Mouse (Mus musculus) hindbrain, embryonic 13.5 days (tissue): ENCODE measurements at regions not wholly inside any gene's neighbourhood (a gene's known extent, or its start where the extent isn't known, plus 50 kb on each side); places are given as distances from the start of the nearest gene placed in this dataset.

Experiments
- ATAC-seq: fragments of 200-750 bp; cut with Nextera tagmentation; 2 replicates; pipeline ENCODE4 v1.8.0; 2017; ENCODE audit warnings: moderate TSS enrichment; ENCODE audit not compliant: low FRiP score
- H3K27ac ChIP-seq: fragments of 300-500 bp; sonication (generic); 2 replicates; pipeline ENCODE4 v1.5.1; 2015; ENCODE audit warnings: inconsistent platforms, mild to moderate bottlenecking, moderate library complexity
- H3K27me3 ChIP-seq: fragments of 300-500 bp; sonication (generic); 2 replicates; pipeline ENCODE4 v1.6.1; 2015; ENCODE audit warnings: mild to moderate bottlenecking, inconsistent platforms
- H3K36me3 ChIP-seq: fragments of 300-500 bp; sonication (generic); 2 replicates; pipeline ENCODE4 v1.6.1; 2015; ENCODE audit warnings: mild to moderate bottlenecking, inconsistent platforms
- H3K4me1 ChIP-seq: fragments of 300-500 bp; sonication (generic); replicated peaks from 2 replicates; pipeline ENCODE4 v1.6.1; 2015; ENCODE audit warnings: inconsistent platforms
- H3K4me2 ChIP-seq: fragments of 300-500 bp; sonication (generic); 2 replicates; pipeline ENCODE4 v1.6.1; 2015; ENCODE audit warnings: inconsistent platforms, mild to moderate bottlenecking, moderate library complexity
- H3K4me3 ChIP-seq: fragments of 300-500 bp; sonication (generic); 2 replicates; pipeline ENCODE4 v1.5.1; 2015; ENCODE audit warnings: mild to moderate bottlenecking, inconsistent platforms
- H3K9ac ChIP-seq: fragments of 300-500 bp; sonication (generic); 2 replicates; pipeline ENCODE4 v1.6.1; 2015; ENCODE audit warnings: mild to moderate bottlenecking, inconsistent platforms
- H3K9me3 ChIP-seq: fragments of 300-500 bp; sonication (generic); 2 replicates; pipeline ENCODE4 v1.6.1; 2016; ENCODE audit warnings: inconsistent platforms
- WGBS: fragments of 180-500 bp; shearing (Covaris S2); methylation state at CpG from one replicate; pipeline ENCODE4 v1.1.7; 2015; 5-methylcytosine and 5-hydroxymethylcytosine counted together

DNA sequence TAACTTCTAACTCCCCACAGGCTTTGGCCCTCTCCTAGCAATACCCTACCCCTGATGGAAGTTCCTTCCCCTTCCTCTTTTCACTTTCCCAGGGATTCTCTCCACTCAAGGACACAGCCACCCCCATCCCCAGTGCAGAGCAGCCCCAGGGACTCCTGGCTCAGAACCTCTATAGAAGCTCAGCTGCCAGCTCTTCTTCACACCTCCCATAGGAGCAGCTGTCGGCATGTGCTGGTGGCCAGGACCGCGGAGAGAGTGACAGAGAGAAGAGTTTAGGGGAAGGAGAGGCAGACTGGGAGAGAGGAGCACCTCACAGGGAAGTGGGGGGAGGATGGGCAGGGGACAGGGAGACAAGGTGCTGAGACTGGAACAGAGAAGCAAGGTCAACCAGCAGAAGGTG, 199.8 kb upstream of the Csf3r start:
- WGBS: 68% methylated on average over 3 of the region's 3 CpGs
- no peak overlapping the region for H3K27ac ChIP-seq

DNA sequence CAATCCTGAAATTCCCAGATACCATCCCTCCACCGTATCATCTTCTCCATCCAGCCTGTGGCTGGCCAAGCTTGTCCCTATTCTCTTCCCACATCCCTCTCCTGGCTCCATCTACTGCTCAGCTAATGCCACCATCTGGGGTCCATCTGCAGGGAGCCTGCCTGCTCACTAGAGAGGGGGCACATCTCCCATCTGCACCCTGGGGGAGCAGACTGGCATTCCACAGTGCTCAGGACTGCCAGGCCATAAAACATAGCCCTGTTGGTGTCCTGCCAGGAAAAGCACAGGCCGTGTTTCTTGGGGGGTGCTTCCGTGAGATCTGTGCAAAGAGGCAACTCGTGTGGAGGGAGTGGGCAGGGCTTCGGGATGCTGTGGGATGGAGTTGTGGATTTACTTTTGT, 197.9 kb upstream of the Csf3r start:
- H3K27ac ChIP-seq: no peak overlapping the region
- no peak overlapping the region for H3K9ac ChIP-seq
- H3K4me2 ChIP-seq: no peak overlapping the region
- H3K4me3 ChIP-seq: no peak overlapping the region
- no peaks in the 10 kb centered on the region for H3K9me3 ChIP-seq
- H3K27me3 ChIP-seq: peaks cover 10% of the 10 kb centered on the region; the same call in 1 of the 2 replicates
- WGBS: 67% methylated on average over 5 of the region's 5 CpGs
- peaks cover 6% of the 10 kb centered on the region; the same call in 1 of the 2 replicates for H3K4me1 ChIP-seq
- no peak for ATAC-seq
- H3K36me3 ChIP-seq: no peaks in the 10 kb centered on the region

More for the DNA sequence above, 199.8 kb upstream of the Csf3r start:
- no peak for ATAC-seq
- Histone ChIP-seq H3K4me1 (peaks cover 8% of the 10 kb centered on the region; the same call in 1 of the 2 replicates), H3K9me3 (no peaks in the 10 kb centered on the region), H3K27me3 (peaks cover 11% of the 10 kb centered on the region; the same call in 1 of the 2 replicates), H3K4me3 (no peak overlapping the region), H3K9ac (no peak overlapping the region), H3K36me3 (no peaks in the 10 kb centered on the region), H3K4me2 (no peak overlapping the region)

GRCm38 (mm10) chr4:125835250-125835649, 189.1 kb upstream of the Csf3r start:
- no peaks in the 10 kb centered on the region for H3K9me3 ChIP-seq
- H3K27me3 ChIP-seq: 0 out of 2 replicates have a peak, but pooled peaks cover 9% of the 10 kb centered on the region
- H3K4me2 ChIP-seq: no peak overlapping the region
- ATAC-seq: no peak
- WGBS: 0% methylated on average over 8 of the region's 8 CpGs
- no peaks in the 10 kb centered on the region for H3K36me3 ChIP-seq
- no peak overlapping the region for H3K4me3 ChIP-seq
- H3K27ac ChIP-seq: no peak overlapping the region
- H3K4me1 ChIP-seq: peaks cover 7% of the 10 kb centered on the region
- H3K9ac ChIP-seq: no peak overlapping the region

GRCm38 (mm10) chr4:125847568-125847967, 176.8 kb upstream of the Csf3r start:
- H3K36me3 ChIP-seq: no peaks in the 10 kb centered on the region
- 80% methylated on average over 3 of the region's 3 CpGs for WGBS
- H3K4me2 ChIP-seq: no peak overlapping the region
- no peak for ATAC-seq
- H3K4me1 ChIP-seq: peaks cover 17% of the 10 kb centered on the region
- no peaks in the 10 kb centered on the region for H3K9me3 ChIP-seq
- no peak overlapping the region for H3K9ac ChIP-seq
- H3K27ac ChIP-seq: no peak overlapping the region
- H3K4me3 ChIP-seq: no peak overlapping the region
- H3K27me3 ChIP-seq: no peaks in the 10 kb centered on the region

DNA sequence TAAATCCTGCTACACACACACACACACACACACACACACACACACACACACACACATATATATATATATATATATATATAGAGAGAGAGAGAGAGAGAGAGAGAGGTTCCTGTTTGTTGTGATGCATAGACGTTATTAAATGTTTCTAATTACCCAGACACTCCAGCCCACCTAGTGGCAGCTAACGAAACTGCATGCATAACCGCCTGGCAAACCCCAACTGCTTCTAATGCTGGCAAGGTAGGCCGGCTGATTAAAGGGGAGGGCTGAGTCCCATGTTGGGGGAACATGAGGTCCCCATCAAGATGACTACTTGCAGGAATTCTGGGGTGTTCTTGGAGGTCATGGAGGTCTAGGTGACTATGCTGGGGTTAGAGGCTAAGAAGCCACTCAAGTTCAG, 174.1 kb upstream of the Csf3r start:
- ATAC-seq: no peak
- Histone ChIP-seq H3K27me3 (no peaks in the 10 kb centered on the region), H3K36me3 (no peaks in the 10 kb centered on the region), H3K9me3 (no peaks in the 10 kb centered on the region), H3K9ac (no peak overlapping the region), H3K4me3 (no peak overlapping the region), H3K4me1 (peaks cover 16% of the 10 kb centered on the region), H3K27ac (no peak overlapping the region), H3K4me2 (no peak overlapping the region)
- 7% methylated on average over 4 of the region's 4 CpGs for WGBS

GRCm38 (mm10) chr4:125852545-125852944, 171.8 kb upstream of the Csf3r start:
- ATAC-seq: peak; percentile 46; the same call in 1 of the 2 replicates
- H3K27ac ChIP-seq: no peak overlapping the region
- WGBS: 62% methylated on average over 4 of the region's 4 CpGs

GRCm38 (mm10) chr4:125855983-125856591, 168.3 kb upstream of the Csf3r start:
- H3K27ac ChIP-seq: no peak overlapping the region
- H3K9me3 ChIP-seq: no peaks in the 10 kb centered on the region
- H3K27me3 ChIP-seq: 0 out of 2 replicates have a peak, but pooled peaks cover 4% of the 10 kb centered on the region
- H3K4me1 ChIP-seq: peaks cover 50% of the 10 kb centered on the region
- ATAC-seq: no peak
- no peak overlapping the region for H3K4me3 ChIP-seq
- H3K4me2 ChIP-seq: no peak overlapping the region
- 40% methylated on average over 11 of the region's 11 CpGs for WGBS
- no peak overlapping the region for H3K9ac ChIP-seq
- no peaks in the 10 kb centered on the region for H3K36me3 ChIP-seq

More at GRCm38 (mm10) chr4:125852545-125852944, 171.8 kb upstream of the Csf3r start:
- H3K4me3 ChIP-seq: no peak overlapping the region
- no peaks in the 10 kb centered on the region for H3K9me3 ChIP-seq
- no peak overlapping the region for H3K4me2 ChIP-seq
- peaks cover 34% of the 10 kb centered on the region for H3K4me1 ChIP-seq
- H3K36me3 ChIP-seq: no peaks in the 10 kb centered on the region
- H3K9ac ChIP-seq: no peak overlapping the region
- no peaks in the 10 kb centered on the region for H3K27me3 ChIP-seq

DNA sequence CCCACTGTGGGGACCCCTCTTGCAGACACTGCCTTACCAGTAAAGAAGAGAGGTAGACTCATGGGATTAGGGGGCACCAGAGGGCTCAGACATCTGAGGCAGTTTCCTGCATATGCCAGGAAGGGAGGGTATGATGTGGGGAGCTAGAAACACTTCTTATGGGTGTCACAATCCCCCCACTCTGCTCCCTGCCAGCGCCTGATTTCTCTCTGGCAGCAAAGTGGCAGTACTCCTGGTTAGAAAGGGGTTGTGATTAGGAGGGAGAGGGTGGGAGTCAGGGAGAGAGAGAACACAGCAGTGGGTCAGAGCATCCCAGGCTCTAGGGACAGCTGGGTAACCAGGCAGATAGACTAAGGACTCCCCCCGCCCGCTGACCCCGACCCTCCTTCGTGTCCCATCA, 167.6 kb upstream of the Csf3r start:
- H3K27ac ChIP-seq: 0 out of 2 replicates have a peak overlapping the region, but pooled peaks have one; percentile 8
- 0 out of 2 replicates have a peak, but pooled peaks cover 4% of the 10 kb centered on the region for H3K27me3 ChIP-seq
- H3K9me3 ChIP-seq: no peaks in the 10 kb centered on the region
- WGBS: 59% methylated on average over 5 of the region's 5 CpGs
- H3K4me3 ChIP-seq: no peak overlapping the region
- H3K9ac ChIP-seq: no peak overlapping the region
- no peak for ATAC-seq
- H3K36me3 ChIP-seq: no peaks in the 10 kb centered on the region
- peaks cover 50% of the 10 kb centered on the region for H3K4me1 ChIP-seq
- H3K4me2 ChIP-seq: no peak overlapping the region

GRCm38 (mm10) chr4:125865057-125865456, 159.3 kb upstream of the Csf3r start:
- Histone ChIP-seq H3K27ac (no peak overlapping the region), H3K4me3 (no peak overlapping the region), H3K27me3 (0 out of 2 replicates have a peak, but pooled peaks cover 5% of the 10 kb centered on the region), H3K4me2 (no peak overlapping the region), H3K9me3 (no peaks in the 10 kb centered on the region), H3K9ac (no peak overlapping the region), H3K4me1 (peaks cover 10% of the 10 kb centered on the region), H3K36me3 (no peaks in the 10 kb centered on the region)
- 47% methylated on average over 8 of the region's 8 CpGs for WGBS
- ATAC-seq: no peak

GRCm38 (mm10) chr4:125865728-125866127, 158.6 kb upstream of the Csf3r start:
- Histone ChIP-seq H3K4me2 (no peak overlapping the region), H3K27me3 (0 out of 2 replicates have a peak, but pooled peaks cover 2% of the 10 kb centered on the region), H3K27ac (no peak overlapping the region; the same call in 1 of the 2 replicates), H3K4me3 (no peak overlapping the region), H3K36me3 (no peaks in the 10 kb centered on the region), H3K9ac (no peak overlapping the region), H3K4me1 (peaks cover 8% of the 10 kb centered on the region; the same call in 1 of the 2 replicates), H3K9me3 (no peaks in the 10 kb centered on the region)
- WGBS: 71% methylated on average over 9 of the region's 9 CpGs
- no peak for ATAC-seq

- 0 out of 2 replicates have a peak, but pooled peaks cover 2% of the 10 kb centered on the region for H3K27me3 ChIP-seq
- H3K36me3 ChIP-seq: no peaks in the 10 kb centered on the region
- WGBS: 62% methylated on average over 13 of the region's 13 CpGs
- no peak overlapping the region for H3K4me3 ChIP-seq
- ATAC-seq: no peak
- no peak overlapping the region for H3K9ac ChIP-seq
- no peak overlapping the region; the same call in 1 of the 2 replicates for H3K27ac ChIP-seq
- H3K4me1 ChIP-seq: no peaks in the 10 kb centered on the region
- H3K4me2 ChIP-seq: no peak overlapping the region
- no peaks in the 10 kb centered on the region for H3K9me3 ChIP-seq
These were observed 153.1 kb upstream of the Csf3r start for GRCm38 (mm10) chr4:125871211-125871610.

- peak overlapping the region; percentile 70 for H3K27ac ChIP-seq
- peaks cover 38% of the 10 kb centered on the region for H3K4me1 ChIP-seq
- no peak overlapping the region for H3K9ac ChIP-seq
- H3K4me2 ChIP-seq: no peak overlapping the region
- H3K9me3 ChIP-seq: no peaks in the 10 kb centered on the region
- H3K27me3 ChIP-seq: 0 out of 2 replicates have a peak, but pooled peaks cover 8% of the 10 kb centered on the region
- H3K4me3 ChIP-seq: no peak overlapping the region
- no peaks in the 10 kb centered on the region for H3K36me3 ChIP-seq
- WGBS: 36% methylated on average over 6 of the region's 6 CpGs
- ATAC-seq: peak; percentile 54; the same call in 1 of the 2 replicates
These were observed 144.3 kb upstream of the Csf3r start for GRCm38 (mm10) chr4:125880028-125880427.

- no peak overlapping the region for H3K9ac ChIP-seq
- WGBS: 27% methylated on average over 3 of the region's 3 CpGs
- ATAC-seq: 0 out of 2 replicates have a peak, but pooled peaks have one; percentile 21
- H3K9me3 ChIP-seq: no peaks in the 10 kb centered on the region
- H3K4me3 ChIP-seq: no peak overlapping the region
- H3K36me3 ChIP-seq: no peaks in the 10 kb centered on the region
- no peak overlapping the region for H3K4me2 ChIP-seq
- 0 out of 2 replicates have a peak, but pooled peaks cover 8% of the 10 kb centered on the region for H3K27me3 ChIP-seq
- peak overlapping the region; percentile 70 for H3K27ac ChIP-seq
- peaks cover 38% of the 10 kb centered on the region for H3K4me1 ChIP-seq
These were observed 141.8 kb upstream of the Csf3r start for GRCm38 (mm10) chr4:125882531-125882930.
